Comparison of ENCODE assay signal across 22 mouse cellular contexts in genomic region chr10:3597760-3598159, GRCm38 (mm10). TPM values are rescaled to one million over a fixed set of nuclear protein-coding genes. Genes with fewer than 3 reads are reported as not detected.
"Had no signal": no experiment of that assay in that cellular context is flagged by ENCODE, and none has a peak within 500 bp of the region (broad histone marks: within the 10 kb centered on the region; RNA-seq: fewer than 3 reads in every experiment).

No protein-coding gene starts in this region.

- H3K4me1 ChIP-seq: midbrain, embryonic 12.5 days; neural tube, embryonic 13.5 days; neural tube, embryonic 15.5 days had no signal

- ATAC-seq: midbrain, embryonic 16.5 days had no signal

- H3K36me3 ChIP-seq: midbrain, embryonic 10.5 days; midbrain, embryonic 12.5 days; neural tube, embryonic 13.5 days; neural tube, embryonic 15.5 days had no signal

- H3K4me2 ChIP-seq: lung, embryonic 14.5 days; midbrain, embryonic 12.5 days; neural tube, embryonic 13.5 days; neural tube, embryonic 15.5 days had no signal

- H3K27me3 ChIP-seq: midbrain, embryonic 12.5 days; neural tube, embryonic 13.5 days; neural tube, embryonic 15.5 days had no signal

- H3K4me3 ChIP-seq: midbrain, embryonic 10.5 days; midbrain, embryonic 12.5 days; myocyte; neural tube, embryonic 13.5 days; neural tube, embryonic 15.5 days had no signal

- H3K27ac ChIP-seq: midbrain, embryonic 10.5 days; midbrain, embryonic 12.5 days; neural tube, embryonic 13.5 days; neural tube, embryonic 15.5 days had no signal

- DNase-seq: lung, adult 18-20 months; lung, embryonic 14.5 days; lung, postnatal 10 days; lung, postnatal 4 days; midbrain, embryonic 14.5 days; retina, postnatal 1 day; right cerebral cortex, adult 18-20 months; right cerebral cortex, postnatal 25 days; right cerebral cortex, postnatal 4 days; spleen, adult 18-20 months; thymus, adult 18-20 months; thymus, postnatal 14 days; thymus, postnatal 36 days had no signal

- H3K9me3 ChIP-seq: midbrain, embryonic 12.5 days; neural tube, embryonic 13.5 days; neural tube, embryonic 15.5 days had no signal

- H3K9ac ChIP-seq: lung, embryonic 14.5 days; midbrain, embryonic 12.5 days; neural tube, embryonic 13.5 days; neural tube, embryonic 15.5 days had no signal

RNA-seq across cellular contexts. Expression of gene Iyd, which starts 57.7 kb away (rescaled TPM):
- total RNA-seq: megakaryocyte, adult 5-6 weeks; megakaryocyte-erythroid progenitor cell, adult 5-6 weeks had no signal
- polyA plus RNA-seq: midbrain, embryonic 10.5 days; myocyte; neural tube, embryonic 11.5 days had no signal
